Mouse (Mus musculus) MEL (cell line): ENCODE measurements at regions not wholly inside any gene's neighbourhood (a gene's known extent, or its start where the extent isn't known, plus 50 kb on each side); places are given as distances from the start of the nearest gene placed in this dataset.

ENCODE experiments used
- CTCF ChIP-seq, 3 experiments: IDR thresholded peaks in 2 of 3; conservative IDR thresholded peaks in 1 of 3; 2 replicates each; pipeline ENCODE4 v1.5.1; 2011 to 2012; ENCODE audit warnings: low read length in 3 of 3, low read depth in 2 of 3, mild to moderate bottlenecking in 2 of 3, improper control_type of control experiment in 1 of 3, inconsistent platforms in 1 of 3, mixed read lengths in 1 of 3, moderate library complexity in 1 of 3; ENCODE audit not compliant: control insufficient read depth in 1 of 3, insufficient read depth in 1 of 3, poor library complexity in 1 of 3, severe bottlenecking in 1 of 3
- HCFC1 ChIP-seq: IDR thresholded peaks from 2 replicates; pipeline ENCODE4 v1.6.1; 2012; ENCODE audit warnings: low read depth, mild to moderate bottlenecking, inconsistent platforms, low read length, improper control_type of control experiment, moderate library complexity
- MAZ ChIP-seq: IDR thresholded peaks from 2 replicates; pipeline ENCODE4 v1.6.1; 2012; ENCODE audit warnings: low read depth, mild to moderate bottlenecking, inconsistent platforms, low read length, improper control_type of control experiment
- MYC ChIP-seq: IDR thresholded peaks from 2 replicates; pipeline ENCODE4 v1.6.1; 2011; ENCODE audit warnings: low read depth, mild to moderate bottlenecking, low read length, improper control_type of control experiment, moderate library complexity
- POLR2A ChIP-seq, 2 experiments: IDR thresholded peaks; 2 replicates each; pipeline ENCODE4 v1.6.1; 2011 to 2012; ENCODE audit warnings: low read length in 2 of 2, mild to moderate bottlenecking in 2 of 2, control low read depth in 1 of 2, improper control_type of control experiment in 1 of 2, low read depth in 1 of 2, moderate library complexity in 1 of 2; ENCODE audit not compliant: control insufficient read depth in 1 of 2, insufficient read depth in 1 of 2, poor library complexity in 1 of 2
- ZC3H11A ChIP-seq: IDR thresholded peaks from 2 replicates; pipeline ENCODE4 v1.6.1; 2012; ENCODE audit warnings: low read depth, mild to moderate bottlenecking, inconsistent platforms, low read length, improper control_type of control experiment
- ZKSCAN1 ChIP-seq: IDR thresholded peaks from 2 replicates; pipeline ENCODE4 v1.6.1; 2012; ENCODE audit warnings: low read depth, mild to moderate bottlenecking, inconsistent platforms, low read length, improper control_type of control experiment, moderate library complexity

- TF ChIP-seq POLR2A (IDR thresholded peaks at IDR 0.05; ENCODE audit: control insufficient read depth in 1 of 2, insufficient read depth in 1 of 2, low read depth in 1 of 2, low read length in 2 of 2, poor library complexity in 1 of 2) = no peak
- no peak for TF ChIP-seq MYC
- TF ChIP-seq CTCF (IDR thresholded peaks at IDR 0.05 in 2 of 3, conservative IDR thresholded peaks at IDR 0.05 in 1 of 3; ENCODE audit: control insufficient read depth in 1 of 3, insufficient read depth in 1 of 3, low read depth in 2 of 3, low read length in 3 of 3, poor library complexity in 1 of 3, severe bottlenecking in 1 of 3) = no peak
- TF ChIP-seq ZKSCAN1 = no peak
- TF ChIP-seq HCFC1 = no peak
- TF ChIP-seq ZC3H11A = no peak
- no peak for TF ChIP-seq MAZ
These were observed 880.2 kb upstream of the Celf2 start for GRCm38 (mm10) chr2:8389530-8389929.
